Mouse (Mus musculus) E14TG2a.4 (cell line): ENCODE measurements at regions not wholly inside any gene's neighbourhood (a gene's known extent, or its start where the extent isn't known, plus 50 kb on each side); places are given as distances from the start of the nearest gene placed in this dataset.

Experiments used
- CTCF ChIP-seq: conservative IDR thresholded peaks from 2 replicates; pipeline ENCODE4 v1.5.1; 2014; ENCODE audit warnings: low read length
- NANOG ChIP-seq: IDR thresholded peaks from 2 replicates; pipeline ENCODE4 v1.6.1; 2014; ENCODE audit warnings: borderline replicate concordance, low read length, mixed read lengths
- POU5F1 ChIP-seq: IDR thresholded peaks from 2 replicates; pipeline ENCODE4 v1.6.1; 2014; ENCODE audit warnings: low read length, borderline replicate concordance

GRCm38 (mm10) chr3:139866329-139866728 lies 660.8 kb downstream of the Stpg2 start:
- TF ChIP-seq CTCF: no peak
- TF ChIP-seq NANOG: no peak; the same call in 1 of the 2 replicates
- TF ChIP-seq POU5F1: no peak
